Mouse (Mus musculus) liver, embryonic 14.5 days (tissue): ENCODE measurements at regions not wholly inside any gene's neighbourhood (a gene's known extent, or its start where the extent isn't known, plus 50 kb on each side); places are given as distances from the start of the nearest gene placed in this dataset.

Experiments used
- CTCF ChIP-seq: IDR thresholded peaks from 2 replicates; pipeline ENCODE4 v1.5.1; 2016; ENCODE audit warnings: antibody characterized with exemption, low read depth, control low read depth
- EP300 ChIP-seq: IDR thresholded peaks from 2 replicates; pipeline ENCODE4 v1.6.1; 2016; ENCODE audit warnings: antibody characterized with exemption, low read depth

- TF ChIP-seq CTCF (no peak), EP300 (no peak)
Observed at GRCm38 (mm10) chr10:100161117-100161516, 145.7 kb downstream of the Kitl start.
